Mouse (Mus musculus): ENCODE data around the gene Khdc4. TPM values are rescaled to one million over a fixed set of nuclear protein-coding genes. Genes with fewer than 3 reads are reported as not detected.

Khdc4 gene
- polyA plus RNA-seq, 1 experiment from 2014 or later: 102 TPM

- no peaks in the 10 kb centered on the region for H3K27me3 ChIP-seq
- 72% methylated on average over 4 of the region's 4 CpGs for WGBS
- no peak overlapping the region for H3K4me3 ChIP-seq (replicated peaks)
- no peak overlapping the region for H3K4me2 ChIP-seq
- H3K36me3 ChIP-seq: no peaks in the 10 kb centered on the region
- H3K9ac ChIP-seq: no peak overlapping the region
- no peak overlapping the region for H3K27ac ChIP-seq
- no peaks in the 10 kb centered on the region for H3K4me1 ChIP-seq
- no peaks in the 10 kb centered on the region for H3K9me3 ChIP-seq (replicated peaks)
- ATAC-seq (replicated peaks; ENCODE audit: low FRiP score): no peak
These were observed 21.5 kb upstream of the Khdc4 start for GRCm38 (mm10) chr3:88664095-88664494.

- H3K4me2 ChIP-seq: peak overlapping the region; percentile 66
- no peak overlapping the region for H3K27ac ChIP-seq
- 0 out of 2 replicates have a peak overlapping the region, but pooled peaks have one; percentile 34 for H3K9ac ChIP-seq
- H3K36me3 ChIP-seq: no peaks in the 10 kb centered on the region
- WGBS: 10% methylated on average over 11 of the region's 11 CpGs
- peak overlapping the region; percentile 35 for H3K4me3 ChIP-seq (replicated peaks)
- H3K27me3 ChIP-seq: no peaks in the 10 kb centered on the region
- peaks cover 3% of the 10 kb centered on the region; the same call in 1 of the 2 replicates for H3K4me1 ChIP-seq
- no peaks in the 10 kb centered on the region for H3K9me3 ChIP-seq (replicated peaks)
- peak; percentile 60; the same call in 1 of the 2 replicates for ATAC-seq (replicated peaks; ENCODE audit: low FRiP score)
These were observed 8.2 kb upstream of the Khdc4 start for GRCm38 (mm10) chr3:88677399-88677798.

DNA sequence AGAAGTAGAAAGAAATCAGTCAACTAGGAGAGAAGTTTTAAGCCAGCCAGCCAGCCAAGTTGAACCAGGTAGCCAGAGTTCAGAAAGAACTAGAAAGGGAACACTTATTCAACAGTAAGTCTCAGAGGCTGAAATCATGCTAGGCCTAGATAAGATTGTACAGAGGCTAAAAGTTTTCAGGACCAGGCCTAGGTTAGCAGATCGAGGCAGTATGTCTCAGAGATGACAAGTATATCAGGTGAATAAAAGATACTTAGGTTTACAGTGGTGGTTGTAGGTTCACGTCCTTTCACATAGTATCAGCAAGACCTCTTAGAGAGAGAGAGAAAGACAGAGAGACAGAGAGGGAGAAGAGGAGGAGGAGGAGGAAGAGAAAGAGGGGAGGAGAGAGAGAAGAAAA lies 1.8 kb upstream of the Khdc4 start:
- H3K4me1 ChIP-seq: peaks cover 21% of the 10 kb centered on the region
- 89% methylated on average over 2 of the region's 2 CpGs for WGBS
- no peak overlapping the region for H3K9ac ChIP-seq
- no peak overlapping the region for H3K4me2 ChIP-seq
- no peaks in the 10 kb centered on the region for H3K27me3 ChIP-seq
- H3K36me3 ChIP-seq: peaks cover 16% of the 10 kb centered on the region
- ATAC-seq (replicated peaks; ENCODE audit: low FRiP score): no peak
- no peaks in the 10 kb centered on the region for H3K9me3 ChIP-seq (replicated peaks)
- no peak overlapping the region for H3K27ac ChIP-seq
- no peak overlapping the region for H3K4me3 ChIP-seq (replicated peaks)

GRCm38 (mm10) chr3:88684236-88684979 lies 1.2 kb upstream of the Khdc4 start:
- H3K9ac ChIP-seq: peak overlapping the region; percentile 57; the same call in 1 of the 2 replicates
- peak overlapping the region; percentile 97 for H3K27ac ChIP-seq
- H3K4me1 ChIP-seq: peaks cover 21% of the 10 kb centered on the region
- H3K9me3 ChIP-seq (replicated peaks): no peaks in the 10 kb centered on the region
- 64% methylated on average over 8 of the region's 8 CpGs for WGBS
- peak overlapping the region; percentile 62 for H3K4me2 ChIP-seq
- peaks cover 22% of the 10 kb centered on the region for H3K36me3 ChIP-seq
- ATAC-seq (replicated peaks; ENCODE audit: low FRiP score): no peak
- no peaks in the 10 kb centered on the region for H3K27me3 ChIP-seq
- peak overlapping the region; percentile 87 for H3K4me3 ChIP-seq (replicated peaks)

- peak overlapping the region; percentile 87 for H3K4me3 ChIP-seq (replicated peaks)
- peaks cover 38% of the 10 kb centered on the region for H3K36me3 ChIP-seq
- peak overlapping the region; percentile 98 for H3K27ac ChIP-seq
- H3K9ac ChIP-seq: peak overlapping the region; percentile 91
- 0% methylated on average over 45 of the region's 45 CpGs for WGBS
- peak overlapping the region; percentile 85 for H3K4me2 ChIP-seq
- ATAC-seq (replicated peaks; ENCODE audit: low FRiP score): peak; percentile 71
- no peaks in the 10 kb centered on the region for H3K27me3 ChIP-seq
- H3K9me3 ChIP-seq (replicated peaks): no peaks in the 10 kb centered on the region
- peaks cover 21% of the 10 kb centered on the region for H3K4me1 ChIP-seq
These were observed 402 bp downstream of the Khdc4 start for GRCm38 (mm10) chr3:88685958-88686451.

GRCm38 (mm10) chr3:88686734-88687611 lies 1.4 kb downstream of the Khdc4 start:
- H3K4me3 ChIP-seq (replicated peaks): peak overlapping the region; percentile 87
- H3K4me2 ChIP-seq: peak overlapping the region; percentile 85
- WGBS: 33% methylated on average over 13 of the region's 13 CpGs
- H3K4me1 ChIP-seq: peaks cover 21% of the 10 kb centered on the region
- no peaks in the 10 kb centered on the region for H3K9me3 ChIP-seq (replicated peaks)
- H3K27ac ChIP-seq: peak overlapping the region; percentile 98; the same call in 1 of the 2 replicates
- no peak for ATAC-seq (replicated peaks; ENCODE audit: low FRiP score)
- no peaks in the 10 kb centered on the region for H3K27me3 ChIP-seq
- H3K36me3 ChIP-seq: peaks cover 47% of the 10 kb centered on the region
- H3K9ac ChIP-seq: peak overlapping the region; percentile 91

GRCm38 (mm10) chr3:88689079-88689478 lies 3.5 kb downstream of the Khdc4 start:
- no peaks in the 10 kb centered on the region for H3K9me3 ChIP-seq (replicated peaks)
- H3K4me3 ChIP-seq (replicated peaks): no peak overlapping the region
- 88% methylated on average over 5 of the region's 5 CpGs for WGBS
- no peak for ATAC-seq (replicated peaks; ENCODE audit: low FRiP score)
- no peak overlapping the region for H3K27ac ChIP-seq
- H3K4me2 ChIP-seq: no peak overlapping the region
- no peak overlapping the region for H3K9ac ChIP-seq
- no peaks in the 10 kb centered on the region for H3K27me3 ChIP-seq
- H3K4me1 ChIP-seq: peaks cover 21% of the 10 kb centered on the region
- peaks cover 67% of the 10 kb centered on the region for H3K36me3 ChIP-seq

- Histone ChIP-seq H3K9me3 (replicated peaks) (no peaks in the 10 kb centered on the region), H3K36me3 (peaks cover 99% of the 10 kb centered on the region), H3K27ac (no peak overlapping the region), H3K27me3 (no peaks in the 10 kb centered on the region), H3K4me3 (replicated peaks) (no peak overlapping the region), H3K4me2 (no peak overlapping the region), H3K9ac (no peak overlapping the region), H3K4me1 (no peaks in the 10 kb centered on the region)
- ATAC-seq (replicated peaks; ENCODE audit: low FRiP score): no peak
These were observed 9.9 kb downstream of the Khdc4 start for GRCm38 (mm10) chr3:88695545-88695944.

DNA sequence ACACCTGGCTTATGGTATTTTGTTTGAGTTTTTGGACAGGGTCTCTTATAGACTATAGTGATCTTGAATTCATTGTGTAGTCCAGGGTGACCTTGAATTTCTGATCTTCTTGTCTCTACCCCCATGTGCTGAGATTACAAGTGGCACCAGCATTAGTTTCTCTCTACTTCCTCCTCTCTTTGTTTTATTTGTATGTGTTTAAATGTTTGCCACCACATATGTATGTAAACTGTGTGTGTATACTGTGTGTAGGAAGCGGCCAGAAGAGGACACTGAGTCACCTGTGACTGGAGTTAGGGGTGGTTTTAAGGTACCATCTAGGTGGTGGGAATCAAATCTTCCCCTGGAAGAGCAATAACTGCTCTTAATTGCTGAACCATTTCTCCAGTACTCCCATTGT lies 12.4 kb downstream of the Khdc4 start:
- ATAC-seq (replicated peaks; ENCODE audit: low FRiP score): no peak
- H3K36me3 ChIP-seq: peaks cover 95% of the 10 kb centered on the region
- no peaks in the 10 kb centered on the region for H3K9me3 ChIP-seq (replicated peaks)
- no peak overlapping the region for H3K4me3 ChIP-seq (replicated peaks)
- H3K4me2 ChIP-seq: no peak overlapping the region
- WGBS: 93% methylated on average over 1 of the region's 1 CpGs
- H3K27ac ChIP-seq: no peak overlapping the region
- H3K9ac ChIP-seq: no peak overlapping the region
- H3K4me1 ChIP-seq: no peaks in the 10 kb centered on the region
- no peaks in the 10 kb centered on the region for H3K27me3 ChIP-seq

GRCm38 (mm10) chr3:88698834-88699233 lies 13.2 kb downstream of the Khdc4 start:
- H3K27me3 ChIP-seq: no peaks in the 10 kb centered on the region
- no peak overlapping the region for H3K27ac ChIP-seq
- H3K4me1 ChIP-seq: no peaks in the 10 kb centered on the region
- no peak overlapping the region for H3K4me2 ChIP-seq
- WGBS: 89% methylated on average over 6 of the region's 6 CpGs
- H3K4me3 ChIP-seq (replicated peaks): no peak overlapping the region
- H3K9me3 ChIP-seq (replicated peaks): no peaks in the 10 kb centered on the region
- ATAC-seq (replicated peaks; ENCODE audit: low FRiP score): no peak
- H3K36me3 ChIP-seq: peaks cover 96% of the 10 kb centered on the region
- H3K9ac ChIP-seq: no peak overlapping the region

DNA sequence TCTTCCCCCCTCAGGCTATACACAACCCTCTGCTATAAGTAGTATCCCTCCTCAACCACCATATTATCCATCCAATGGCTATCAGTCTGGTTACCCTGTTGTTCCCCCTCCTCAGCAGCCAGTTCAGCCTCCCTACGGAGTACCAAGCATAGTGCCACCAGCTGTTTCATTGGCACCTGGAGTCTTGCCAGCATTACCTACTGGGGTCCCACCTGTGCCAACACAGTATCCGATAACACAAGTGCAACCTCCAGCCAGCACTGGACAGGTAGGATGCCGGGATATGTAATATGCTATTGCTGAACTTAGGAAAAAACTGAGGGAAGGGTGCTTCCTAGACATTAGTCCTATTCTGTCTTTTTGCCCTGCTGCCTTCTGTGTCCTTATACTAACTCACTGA lies 14.6 kb downstream of the Khdc4 start:
- no peak overlapping the region for H3K9ac ChIP-seq
- 92% methylated on average over 3 of the region's 3 CpGs for WGBS
- H3K9me3 ChIP-seq (replicated peaks): no peaks in the 10 kb centered on the region
- no peak overlapping the region for H3K4me2 ChIP-seq
- no peaks in the 10 kb centered on the region for H3K27me3 ChIP-seq
- peaks cover 96% of the 10 kb centered on the region for H3K36me3 ChIP-seq
- no peak overlapping the region for H3K27ac ChIP-seq
- H3K4me1 ChIP-seq: no peaks in the 10 kb centered on the region
- ATAC-seq (replicated peaks; ENCODE audit: low FRiP score): no peak
- H3K4me3 ChIP-seq (replicated peaks): no peak overlapping the region

DNA sequence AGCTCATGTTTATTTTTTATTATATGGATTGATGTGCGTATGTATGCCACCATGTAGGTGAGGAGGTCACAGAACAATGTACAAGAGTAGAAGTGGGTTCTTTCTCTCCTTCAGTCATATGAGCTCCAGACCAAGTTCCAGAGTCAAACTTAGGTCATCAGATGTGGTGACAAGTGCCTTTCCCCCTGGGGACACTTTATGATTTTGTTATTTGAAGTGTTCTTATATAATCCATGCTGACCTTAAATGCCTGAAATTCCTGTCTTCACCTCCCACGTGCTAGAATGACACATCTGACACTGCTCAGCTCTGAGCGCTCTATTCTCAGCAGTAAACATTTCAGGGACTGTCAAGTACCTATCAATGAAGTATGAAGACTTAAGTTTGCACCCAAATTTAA lies 15.6 kb downstream of the Khdc4 start:
- no peak for ATAC-seq (replicated peaks; ENCODE audit: low FRiP score)
- no peak overlapping the region for H3K4me2 ChIP-seq
- no peaks in the 10 kb centered on the region for H3K27me3 ChIP-seq
- no peak overlapping the region for H3K27ac ChIP-seq
- H3K4me1 ChIP-seq: no peaks in the 10 kb centered on the region
- H3K9ac ChIP-seq: no peak overlapping the region
- no peak overlapping the region for H3K4me3 ChIP-seq (replicated peaks)
- no peaks in the 10 kb centered on the region for H3K9me3 ChIP-seq (replicated peaks)
- WGBS: 68% methylated on average over 3 of the region's 3 CpGs
- peaks cover 94% of the 10 kb centered on the region for H3K36me3 ChIP-seq
